Mouse (Mus musculus): ENCODE measurements around the gene Gstm6. TPM values are rescaled to one million over a fixed set of nuclear protein-coding genes. Genes with fewer than 3 reads are reported as not detected.
"Not testable (repeated sequence)": the region's sequence is repeated elsewhere in the genome, so short reads cannot be mapped to it uniquely, and the experiment has no call there.

Gene Gstm6
- polyA plus RNA-seq, 1 experiment from 2014 or later: 3.9 TPM

GRCm38 (mm10) chr3:107972070-107972469 lies 28.5 kb upstream of the Gstm6 start:
- Histone ChIP-seq H3K9ac (ENCODE audit: low read length) (no peak overlapping the region), H3K27ac (ENCODE audit: low read length) (no peak overlapping the region), H3K9me3 (ENCODE audit: control insufficient read depth, low read length) (no peaks in the 10 kb centered on the region), H3K4me1 (replicated peaks; ENCODE audit: control insufficient read depth, insufficient read depth, low read length) (no peaks in the 10 kb centered on the region), H3K4me3 (ENCODE audit: low read length) (no peak overlapping the region), H3K4me2 (ENCODE audit: low read depth, low read length) (no peak overlapping the region), H3K36me3 (ENCODE audit: control insufficient read depth, insufficient read depth, low read length) (no peaks in the 10 kb centered on the region), H3K27me3 (ENCODE audit: control insufficient read depth, insufficient read depth, low read depth, low read length) (no peaks in the 10 kb centered on the region; the same call in 1 of the 2 replicates)
- no peak for ATAC-seq (ENCODE audit: low read depth)
- 67% methylated on average over 3 of the region's 3 CpGs for WGBS

DNA sequence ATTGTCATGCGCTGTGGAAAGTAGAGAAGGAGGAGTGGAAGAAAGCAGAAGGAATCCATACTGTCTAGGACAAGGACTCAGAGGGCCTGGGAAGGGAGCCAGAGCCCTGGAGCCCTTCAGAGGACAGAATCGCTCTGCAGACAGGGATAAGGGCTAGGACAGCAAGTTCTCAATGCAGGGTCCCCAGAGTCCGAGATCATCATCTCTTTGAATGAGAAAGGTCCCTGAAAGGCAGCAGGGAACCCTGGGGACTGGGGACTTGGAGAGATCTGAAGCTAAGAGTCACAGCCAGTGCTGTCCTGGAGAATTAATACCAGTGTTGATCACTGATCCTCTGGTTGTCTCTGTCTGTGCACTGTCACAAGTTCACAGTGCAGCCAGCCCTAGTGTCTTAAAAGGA lies 27.6 kb upstream of the Gstm6 start:
- H3K36me3 ChIP-seq (ENCODE audit: control insufficient read depth, insufficient read depth, low read length); H3K4me1 ChIP-seq (replicated peaks; ENCODE audit: control insufficient read depth, insufficient read depth, low read length); H3K27ac ChIP-seq (ENCODE audit: low read length); ATAC-seq (ENCODE audit: low read depth); H3K4me2 ChIP-seq (ENCODE audit: low read depth, low read length); H3K9me3 ChIP-seq (ENCODE audit: control insufficient read depth, low read length); H3K9ac ChIP-seq (ENCODE audit: low read length); H3K4me3 ChIP-seq (ENCODE audit: low read length); H3K27me3 ChIP-seq (ENCODE audit: control insufficient read depth, insufficient read depth, low read depth, low read length): not testable (repeated sequence)
- 47% methylated on average over 3 of the region's 3 CpGs for WGBS

DNA sequence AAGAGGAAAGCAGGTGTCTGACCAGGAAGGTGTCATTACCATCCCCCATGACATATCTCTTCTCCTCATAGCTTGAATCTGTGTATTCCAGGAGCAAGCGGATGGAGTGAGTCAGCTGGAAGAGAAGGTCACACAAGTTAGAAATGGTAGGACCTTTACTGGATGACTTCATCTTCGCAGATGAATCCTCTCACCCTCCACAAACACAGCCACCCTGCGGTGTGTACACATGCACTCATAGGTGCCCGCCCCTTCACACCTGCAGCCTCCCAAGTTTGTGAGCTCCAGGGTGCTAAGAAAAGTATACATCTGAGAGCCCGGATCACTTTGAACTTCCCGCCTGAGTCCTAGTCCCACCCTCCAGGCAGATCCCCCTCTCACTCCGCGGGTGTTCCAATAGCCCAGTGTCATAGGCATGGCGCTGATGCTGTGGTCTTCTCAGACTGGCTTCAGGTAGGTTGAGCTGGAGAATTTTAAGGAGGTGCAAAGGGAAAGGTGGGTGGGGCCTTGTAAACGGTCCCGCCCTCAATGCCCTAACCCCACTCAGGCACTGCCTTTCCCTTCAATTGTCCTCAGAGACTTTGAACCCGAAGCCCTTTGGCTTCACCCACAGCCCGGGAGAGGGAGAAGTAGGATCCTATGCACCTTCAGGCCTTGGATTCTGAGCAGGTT lies 25.3 kb upstream of the Gstm6 start, which contains the start of gene Gstm3:
Gene Gstm3, minus strand, starts transcription at position 560 of the 672 bp plus-strand sequence.
- ATAC-seq (ENCODE audit: low read depth): no peak
- WGBS: 27% methylated on average over 13 of the region's 13 CpGs
- H3K27ac ChIP-seq (ENCODE audit: low read length): no peak within 1 kb of the TSS
- H3K9me3 ChIP-seq (ENCODE audit: control insufficient read depth, low read length): no peaks in the 10 kb centered on the region
- H3K36me3 ChIP-seq (ENCODE audit: control insufficient read depth, insufficient read depth, low read length): no peaks in the 10 kb centered on the region
- no peaks in the 10 kb centered on the region; the same call in 1 of the 2 replicates for H3K4me1 ChIP-seq (replicated peaks; ENCODE audit: control insufficient read depth, insufficient read depth, low read length)
- H3K4me2 ChIP-seq (ENCODE audit: low read depth, low read length): no peak within 1 kb of the TSS
- no peak within 1 kb of the TSS for H3K4me3 ChIP-seq (ENCODE audit: low read length)
- H3K9ac ChIP-seq (ENCODE audit: low read length): no peak within 1 kb of the TSS
- no peaks in the 10 kb centered on the region; the same call in 1 of the 2 replicates for H3K27me3 ChIP-seq (ENCODE audit: control insufficient read depth, insufficient read depth, low read depth, low read length)

DNA sequence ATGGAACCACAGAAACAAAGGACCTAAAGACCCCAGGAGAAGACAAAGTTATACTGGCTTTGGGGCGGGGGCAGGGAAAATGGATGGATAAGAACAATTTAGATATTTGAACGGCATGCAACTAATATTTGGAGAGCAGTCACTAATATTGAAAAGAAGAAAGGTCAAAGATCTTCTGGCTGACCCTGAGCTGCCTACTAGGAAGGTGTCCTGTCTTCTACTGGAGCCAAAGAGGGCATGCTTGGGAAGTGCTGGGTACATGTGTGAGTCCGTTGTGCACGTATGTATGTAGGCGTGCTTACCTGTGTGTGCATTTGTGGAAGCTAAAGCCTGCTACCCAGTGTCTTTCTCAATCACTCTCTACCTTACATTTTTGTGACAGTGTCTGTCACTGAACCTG lies 23.1 kb upstream of the Gstm6 start:
- Histone ChIP-seq H3K4me1 (replicated peaks; ENCODE audit: control insufficient read depth, insufficient read depth, low read length) (no peaks in the 10 kb centered on the region; the same call in 1 of the 2 replicates), H3K9me3 (ENCODE audit: control insufficient read depth, low read length) (no peaks in the 10 kb centered on the region), H3K9ac (ENCODE audit: low read length) (no peak overlapping the region), H3K4me3 (ENCODE audit: low read length) (no peak overlapping the region), H3K4me2 (ENCODE audit: low read depth, low read length) (no peak overlapping the region), H3K27ac (ENCODE audit: low read length) (no peak overlapping the region), H3K27me3 (ENCODE audit: control insufficient read depth, insufficient read depth, low read depth, low read length) (no peaks in the 10 kb centered on the region; the same call in 1 of the 2 replicates), H3K36me3 (ENCODE audit: control insufficient read depth, insufficient read depth, low read length) (no peaks in the 10 kb centered on the region)
- ATAC-seq (ENCODE audit: low read depth): no peak
- 83% methylated on average over 5 of the region's 5 CpGs for WGBS

DNA sequence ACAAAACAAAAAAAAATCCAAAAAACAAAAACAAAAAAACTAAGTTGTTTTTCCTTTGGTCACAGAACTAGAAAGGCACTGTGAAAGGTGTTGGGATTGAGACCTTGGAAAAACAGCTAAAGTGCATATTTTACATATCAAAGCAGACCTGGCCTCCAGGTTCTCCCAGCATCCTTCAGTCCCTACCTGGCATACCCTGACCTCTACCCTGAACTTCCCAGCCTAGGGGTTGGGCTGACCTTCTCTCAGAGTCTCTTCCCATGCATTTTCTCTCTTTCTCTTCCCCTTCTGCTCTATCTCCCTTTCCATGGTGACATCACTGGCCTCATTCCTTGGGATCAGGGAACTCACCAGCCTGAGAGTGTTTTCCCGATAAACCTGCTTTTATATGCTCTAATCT lies 22.0 kb upstream of the Gstm6 start:
- 55% methylated on average over 1 of the region's 1 CpGs for WGBS

GRCm38 (mm10) chr3:107964656-107965308 lies 21.2 kb upstream of the Gstm6 start:
- no peak overlapping the region for H3K4me2 ChIP-seq (ENCODE audit: low read depth, low read length)
- H3K4me3 ChIP-seq (ENCODE audit: low read length): no peak overlapping the region
- H3K36me3 ChIP-seq (ENCODE audit: control insufficient read depth, insufficient read depth, low read length): no peaks in the 10 kb centered on the region
- no peak overlapping the region for H3K27ac ChIP-seq (ENCODE audit: low read length)
- no peaks in the 10 kb centered on the region; the same call in 1 of the 2 replicates for H3K27me3 ChIP-seq (ENCODE audit: control insufficient read depth, insufficient read depth, low read depth, low read length)
- H3K4me1 ChIP-seq (replicated peaks; ENCODE audit: control insufficient read depth, insufficient read depth, low read length): no peaks in the 10 kb centered on the region; the same call in 1 of the 2 replicates
- 46% methylated on average over 5 of the region's 5 CpGs for WGBS
- no peak for ATAC-seq (ENCODE audit: low read depth)
- no peak overlapping the region for H3K9ac ChIP-seq (ENCODE audit: low read length)
- H3K9me3 ChIP-seq (ENCODE audit: control insufficient read depth, low read length): no peaks in the 10 kb centered on the region

More for the DNA sequence above, 22.0 kb upstream of the Gstm6 start:
- no peaks in the 10 kb centered on the region; the same call in 1 of the 2 replicates for H3K27me3 ChIP-seq (ENCODE audit: control insufficient read depth, insufficient read depth, low read depth, low read length)
- H3K9me3 ChIP-seq (ENCODE audit: control insufficient read depth, low read length): no peaks in the 10 kb centered on the region
- H3K4me3 ChIP-seq (ENCODE audit: low read length): no peak overlapping the region
- no peak overlapping the region for H3K9ac ChIP-seq (ENCODE audit: low read length)
- no peak for ATAC-seq (ENCODE audit: low read depth)
- H3K4me1 ChIP-seq (replicated peaks; ENCODE audit: control insufficient read depth, insufficient read depth, low read length): no peaks in the 10 kb centered on the region; the same call in 1 of the 2 replicates
- no peaks in the 10 kb centered on the region for H3K36me3 ChIP-seq (ENCODE audit: control insufficient read depth, insufficient read depth, low read length)
- no peak overlapping the region for H3K27ac ChIP-seq (ENCODE audit: low read length)
- no peak overlapping the region for H3K4me2 ChIP-seq (ENCODE audit: low read depth, low read length)

GRCm38 (mm10) chr3:107964026-107964425 lies 20.5 kb upstream of the Gstm6 start:
- Histone ChIP-seq H3K4me1 (replicated peaks; ENCODE audit: control insufficient read depth, insufficient read depth, low read length) (no peaks in the 10 kb centered on the region; the same call in 1 of the 2 replicates), H3K9me3 (ENCODE audit: control insufficient read depth, low read length) (no peaks in the 10 kb centered on the region), H3K4me2 (ENCODE audit: low read depth, low read length) (no peak overlapping the region), H3K9ac (ENCODE audit: low read length) (no peak overlapping the region), H3K4me3 (ENCODE audit: low read length) (no peak overlapping the region), H3K27ac (ENCODE audit: low read length) (no peak overlapping the region), H3K27me3 (ENCODE audit: control insufficient read depth, insufficient read depth, low read depth, low read length) (no peaks in the 10 kb centered on the region), H3K36me3 (ENCODE audit: control insufficient read depth, insufficient read depth, low read length) (no peaks in the 10 kb centered on the region)
- 79% methylated on average over 4 of the region's 4 CpGs for WGBS
- no peak for ATAC-seq (ENCODE audit: low read depth)

- H3K9me3 ChIP-seq (ENCODE audit: control insufficient read depth, low read length); H3K4me3 ChIP-seq (ENCODE audit: low read length); H3K27ac ChIP-seq (ENCODE audit: low read length); H3K9ac ChIP-seq (ENCODE audit: low read length); ATAC-seq (ENCODE audit: low read depth); H3K36me3 ChIP-seq (ENCODE audit: control insufficient read depth, insufficient read depth, low read length); H3K4me2 ChIP-seq (ENCODE audit: low read depth, low read length); H3K4me1 ChIP-seq (replicated peaks; ENCODE audit: control insufficient read depth, insufficient read depth, low read length); H3K27me3 ChIP-seq (ENCODE audit: control insufficient read depth, insufficient read depth, low read depth, low read length): not testable (repeated sequence)
- 88% methylated on average over 9 of the region's 9 CpGs for WGBS
Observed at GRCm38 (mm10) chr3:107955260-107955659, 11.7 kb upstream of the Gstm6 start.

DNA sequence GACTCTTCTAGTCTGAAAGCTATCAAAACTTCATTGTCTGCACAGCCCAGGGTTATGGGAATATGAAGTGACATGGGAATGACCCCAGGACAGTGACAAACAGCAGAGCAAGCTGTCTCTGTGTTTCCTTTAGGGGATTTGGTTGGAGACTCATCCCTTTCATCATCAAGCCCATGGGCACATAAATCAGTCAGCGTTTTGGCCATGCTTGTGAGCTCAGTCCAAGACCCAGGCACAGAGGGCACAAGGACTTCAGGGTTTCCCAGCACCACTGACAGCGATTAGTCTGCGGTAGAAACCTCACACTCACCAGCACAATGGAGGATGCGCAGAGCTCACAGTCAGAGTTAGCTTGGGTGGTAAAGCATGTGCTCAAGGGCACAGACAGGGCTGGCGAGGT lies 10.4 kb upstream of the Gstm6 start:
- H3K36me3 ChIP-seq (ENCODE audit: control insufficient read depth, insufficient read depth, low read length): no peaks in the 10 kb centered on the region
- no peak overlapping the region for H3K27ac ChIP-seq (ENCODE audit: low read length)
- 0 out of 2 replicates have a peak, but pooled peaks have one; percentile 28 for ATAC-seq (ENCODE audit: low read depth)

More for the DNA sequence above, 10.4 kb upstream of the Gstm6 start:
- Histone ChIP-seq H3K4me1 (replicated peaks; ENCODE audit: control insufficient read depth, insufficient read depth, low read length) (peaks cover 3% of the 10 kb centered on the region; the same call in 1 of the 2 replicates), H3K4me3 (ENCODE audit: low read length) (no peak overlapping the region), H3K9ac (ENCODE audit: low read length) (no peak overlapping the region), H3K9me3 (ENCODE audit: control insufficient read depth, low read length) (no peaks in the 10 kb centered on the region), H3K27me3 (ENCODE audit: control insufficient read depth, insufficient read depth, low read depth, low read length) (no peaks in the 10 kb centered on the region; the same call in 1 of the 2 replicates), H3K4me2 (ENCODE audit: low read depth, low read length) (no peak overlapping the region)
- 77% methylated on average over 5 of the region's 5 CpGs for whole genome bisulfite sequencing

Data from lung, embryonic 16.5 days (tissue).